Mouse (Mus musculus) lung, embryonic 16.5 days (tissue): ENCODE results near the gene Aff3. TPM values are rescaled to one million over a fixed set of nuclear protein-coding genes. Genes with fewer than 3 reads are reported as not detected.

Source experiments
- ATAC-seq: fragments of 200-750 bp; cut with Nextera tagmentation; 2 replicates; pipeline ENCODE4 v1.8.0; 2017; ENCODE audit warnings: low read depth, mild to moderate bottlenecking, moderate library complexity
- H3K27ac ChIP-seq: fragments of 300-500 bp; sonication (generic); 2 replicates; pipeline ENCODE4 v1.5.1; 2014; ENCODE audit warnings: mild to moderate bottlenecking, control low read depth, low read length
- H3K27me3 ChIP-seq: fragments of 300-500 bp; sonication (generic); 2 replicates; pipeline ENCODE4 v1.6.1; 2014; ENCODE audit warnings: low read depth, low read length, mixed read lengths; ENCODE audit not compliant: control insufficient read depth, insufficient read depth
- H3K36me3 ChIP-seq: fragments of 300-500 bp; sonication (generic); 2 replicates; pipeline ENCODE4 v1.6.1; 2014; ENCODE audit warnings: low read length; ENCODE audit not compliant: control insufficient read depth, insufficient read depth
- H3K4me1 ChIP-seq: fragments of 300-500 bp; sonication (generic); replicated peaks from 2 replicates; pipeline ENCODE4 v1.6.1; 2014; ENCODE audit warnings: low read length, mixed read lengths; ENCODE audit not compliant: control insufficient read depth, insufficient read depth
- H3K4me2 ChIP-seq: fragments of 300-500 bp; sonication (generic); 2 replicates; pipeline ENCODE4 v1.6.1; 2014; ENCODE audit warnings: low read depth, low read length, control low read depth
- H3K4me3 ChIP-seq: fragments of 300-500 bp; sonication (generic); 2 replicates; pipeline ENCODE4 v1.5.1; 2014; ENCODE audit warnings: mild to moderate bottlenecking, low read length, control low read depth
- H3K9ac ChIP-seq: fragments of 300-500 bp; sonication (generic); 2 replicates; pipeline ENCODE4 v1.6.1; 2014; ENCODE audit warnings: low read length, control low read depth
- H3K9me3 ChIP-seq: fragments of 300-500 bp; sonication (generic); 2 replicates; pipeline ENCODE4 v1.6.1; 2016; ENCODE audit warnings: low read length; ENCODE audit not compliant: control insufficient read depth
- WGBS: fragments of 180-500 bp; shearing (Covaris S2); extraction: QIAGEN DNeasy Blood & Tissue Kit; methylation state at CpG from one replicate; pipeline ENCODE4 v1.1.7; 2014; 5-methylcytosine and 5-hydroxymethylcytosine counted together
- polyA plus RNA-seq: library from polyadenylated mRNA; unstranded; fragments of >200 nt; fragmentation: Nextera tagmentation; extraction: Ambion mirVana; gene quantifications from 2 replicates; pipeline ENCODE4 v1.2.1, GENCODE M21; 2015

Aff3 gene
- polyA plus RNA-seq, 1 experiment from 2014 or later: 2.6 TPM

GRCm38 (mm10) chr1:38254426-38254825 lies 410.3 kb downstream of the Aff3 start:
- Histone ChIP-seq H3K9ac (no peak overlapping the region), H3K4me3 (no peak overlapping the region), H3K9me3 (no peaks in the 10 kb centered on the region), H3K4me2 (no peak overlapping the region), H3K4me1 (0 out of 2 replicates have a peak, but pooled peaks cover 3% of the 10 kb centered on the region), H3K27me3 (no peaks in the 10 kb centered on the region), H3K27ac (no peak overlapping the region), H3K36me3 (no peaks in the 10 kb centered on the region)
- no peak for ATAC-seq
- 59% methylated on average over 8 of the region's 8 CpGs for WGBS

GRCm38 (mm10) chr1:38252766-38253079 lies 412.0 kb downstream of the Aff3 start:
- Histone ChIP-seq H3K36me3 (no peaks in the 10 kb centered on the region), H3K4me2 (no peak overlapping the region), H3K9ac (no peak overlapping the region), H3K9me3 (no peaks in the 10 kb centered on the region), H3K4me3 (no peak overlapping the region), H3K27ac (no peak overlapping the region), H3K27me3 (no peaks in the 10 kb centered on the region), H3K4me1 (0 out of 2 replicates have a peak, but pooled peaks cover 3% of the 10 kb centered on the region)
- peak; percentile 31; the same call in 1 of the 2 replicates for ATAC-seq
- 25% methylated on average over 2 of the region's 2 CpGs for WGBS

- H3K9me3 ChIP-seq: no peaks in the 10 kb centered on the region
- H3K36me3 ChIP-seq: no peaks in the 10 kb centered on the region
- ATAC-seq: peak; percentile 28; the same call in 1 of the 2 replicates
- H3K27ac ChIP-seq: no peak overlapping the region
- WGBS: 57% methylated on average over 19 of the region's 19 CpGs
- no peaks in the 10 kb centered on the region for H3K27me3 ChIP-seq
- 0 out of 2 replicates have a peak, but pooled peaks cover 3% of the 10 kb centered on the region for H3K4me1 ChIP-seq
- no peak overlapping the region for H3K9ac ChIP-seq
- no peak overlapping the region for H3K4me2 ChIP-seq
- no peak overlapping the region for H3K4me3 ChIP-seq
Measured at GRCm38 (mm10) chr1:38252031-38252765, 412.6 kb downstream of the Aff3 start.

GRCm38 (mm10) chr1:38251448-38251847 lies 413.3 kb downstream of the Aff3 start:
- Histone ChIP-seq H3K27ac (no peak overlapping the region), H3K4me1 (0 out of 2 replicates have a peak, but pooled peaks cover 3% of the 10 kb centered on the region), H3K9me3 (no peaks in the 10 kb centered on the region), H3K27me3 (no peaks in the 10 kb centered on the region), H3K4me2 (no peak overlapping the region), H3K36me3 (no peaks in the 10 kb centered on the region), H3K9ac (no peak overlapping the region), H3K4me3 (no peak overlapping the region)
- no peak for ATAC-seq
- WGBS: 87% methylated on average over 11 of the region's 11 CpGs

GRCm38 (mm10) chr1:38250246-38250645 lies 414.5 kb downstream of the Aff3 start:
- 0 out of 2 replicates have a peak, but pooled peaks cover 3% of the 10 kb centered on the region for H3K4me1 ChIP-seq
- H3K4me2 ChIP-seq: no peak overlapping the region
- no peaks in the 10 kb centered on the region for H3K9me3 ChIP-seq
- no peak overlapping the region for H3K9ac ChIP-seq
- H3K4me3 ChIP-seq: no peak overlapping the region
- no peak for ATAC-seq
- H3K36me3 ChIP-seq: no peaks in the 10 kb centered on the region
- whole genome bisulfite sequencing: 88% methylated on average over 3 of the region's 3 CpGs
- no peaks in the 10 kb centered on the region for H3K27me3 ChIP-seq
- no peak overlapping the region for H3K27ac ChIP-seq

- Histone ChIP-seq H3K36me3 (no peaks in the 10 kb centered on the region), H3K4me3 (no peak overlapping the region), H3K4me2 (no peak overlapping the region), H3K4me1 (0 out of 2 replicates have a peak, but pooled peaks cover 3% of the 10 kb centered on the region), H3K9ac (no peak overlapping the region), H3K27ac (no peak overlapping the region), H3K27me3 (no peaks in the 10 kb centered on the region), H3K9me3 (no peaks in the 10 kb centered on the region)
- ATAC-seq: no peak
- 83% methylated on average over 7 of the region's 7 CpGs for WGBS
Measured at GRCm38 (mm10) chr1:38249561-38249960, 415.2 kb downstream of the Aff3 start.

GRCm38 (mm10) chr1:38248027-38248426 lies 416.7 kb downstream of the Aff3 start:
- ATAC-seq: no peak
- no peak overlapping the region for H3K4me2 ChIP-seq
- WGBS: 29% methylated on average over 9 of the region's 9 CpGs
- H3K27me3 ChIP-seq: no peaks in the 10 kb centered on the region
- H3K36me3 ChIP-seq: no peaks in the 10 kb centered on the region
- H3K9me3 ChIP-seq: no peaks in the 10 kb centered on the region
- H3K4me3 ChIP-seq: no peak overlapping the region
- 0 out of 2 replicates have a peak, but pooled peaks cover 3% of the 10 kb centered on the region for H3K4me1 ChIP-seq
- no peak overlapping the region for H3K9ac ChIP-seq
- H3K27ac ChIP-seq: no peak overlapping the region

GRCm38 (mm10) chr1:38242559-38242958 lies 422.2 kb downstream of the Aff3 start:
- no peak overlapping the region for H3K9ac ChIP-seq
- H3K27ac ChIP-seq: no peak overlapping the region
- H3K4me3 ChIP-seq: no peak overlapping the region
- no peaks in the 10 kb centered on the region for H3K27me3 ChIP-seq
- no peak overlapping the region for H3K4me2 ChIP-seq
- H3K36me3 ChIP-seq: no peaks in the 10 kb centered on the region
- no peak for ATAC-seq
- WGBS: 26% methylated on average over 4 of the region's 4 CpGs
- H3K9me3 ChIP-seq: no peaks in the 10 kb centered on the region
- peaks cover 5% of the 10 kb centered on the region for H3K4me1 ChIP-seq

- Histone ChIP-seq H3K4me1 (peaks cover 5% of the 10 kb centered on the region), H3K9ac (no peak overlapping the region), H3K27ac (no peak overlapping the region), H3K9me3 (no peaks in the 10 kb centered on the region), H3K27me3 (no peaks in the 10 kb centered on the region), H3K36me3 (no peaks in the 10 kb centered on the region), H3K4me3 (no peak overlapping the region), H3K4me2 (no peak overlapping the region)
- ATAC-seq: no peak
- WGBS: 56% methylated on average over 4 of the region's 4 CpGs
Measured at GRCm38 (mm10) chr1:38241801-38242200, 423.0 kb downstream of the Aff3 start.
